Mouse (Mus musculus) limb, embryonic 11.5 days (tissue): ENCODE results near the gene Mcf2l. TPM values are rescaled to one million over a fixed set of nuclear protein-coding genes. Genes with fewer than 3 reads are reported as not detected.

Source experiments
- ATAC-seq: fragments of 200-750 bp; cut with Nextera tagmentation; 2 replicates; pipeline ENCODE4 v1.8.0; 2017; ENCODE audit warnings: low read depth; ENCODE audit not compliant: insufficient number of reproducible peaks, low FRiP score, low TSS enrichment
- DNase-seq: peaks from one replicate; pipeline ENCODE4 v3.0.0-alpha.2; 2015; ENCODE audit warnings: low spot score
- H3K27ac ChIP-seq: fragments of 300-500 bp; sonication (generic); replicated peaks from 2 replicates; pipeline ENCODE4 v1.5.1; 2014; ENCODE audit warnings: low read depth, mild to moderate bottlenecking, low read length
- H3K27me3 ChIP-seq: fragments of 300-500 bp; sonication (generic); 2 replicates; pipeline ENCODE4 v1.6.1; 2014; ENCODE audit warnings: mild to moderate bottlenecking, low read length, mixed read lengths; ENCODE audit not compliant: control insufficient read depth, insufficient read depth
- H3K36me3 ChIP-seq: fragments of 300-500 bp; sonication (generic); 2 replicates; pipeline ENCODE4 v1.6.1; 2014; ENCODE audit warnings: mild to moderate bottlenecking, low read length, moderate library complexity, mixed read lengths; ENCODE audit not compliant: control insufficient read depth, insufficient read depth
- H3K4me1 ChIP-seq: fragments of 300-500 bp; sonication (generic); 2 replicates; pipeline ENCODE4 v1.6.1; 2014; ENCODE audit warnings: low read length, mixed read lengths; ENCODE audit not compliant: control insufficient read depth, insufficient read depth
- H3K4me2 ChIP-seq: fragments of 300-500 bp; sonication (generic); 2 replicates; pipeline ENCODE4 v1.6.1; 2014; ENCODE audit warnings: low read depth, mild to moderate bottlenecking, moderate library complexity; ENCODE audit not compliant: severe bottlenecking
- H3K4me3 ChIP-seq: fragments of 300-500 bp; sonication (generic); 2 replicates; pipeline ENCODE4 v1.5.1; 2014; ENCODE audit warnings: low read depth, low read length
- H3K9ac ChIP-seq: fragments of 300-500 bp; sonication (generic); 2 replicates; pipeline ENCODE4 v1.6.1; 2014; ENCODE audit warnings: mild to moderate bottlenecking, low read length
- H3K9me3 ChIP-seq: fragments of 300-500 bp; sonication (generic); 2 replicates; pipeline ENCODE4 v1.6.1; 2016; ENCODE audit warnings: low read length; ENCODE audit not compliant: control insufficient read depth
- WGBS: fragments of 180-500 bp; shearing (Covaris S2); extraction: QIAGEN DNeasy Blood & Tissue Kit; methylation state at CpG from one replicate; pipeline ENCODE4 v1.1.7; 2014; 5-methylcytosine and 5-hydroxymethylcytosine counted together
- polyA plus RNA-seq: library from polyadenylated mRNA; unstranded; fragments of >200 nt; fragmentation: Nextera tagmentation; extraction: Ambion mirVana; gene quantifications from 2 replicates; pipeline ENCODE4 v1.2.1, GENCODE M21; 2014

The Mcf2l gene
- polyA plus RNA-seq, 1 experiment from 2014 or later, result 9.4 TPM

GRCm38 (mm10) chr8:13021830-13022229 lies 148.2 kb downstream of the Mcf2l start:
- no peaks in the 10 kb centered on the region for H3K4me1 ChIP-seq
- no peak overlapping the region for H3K27ac ChIP-seq
- H3K9me3 ChIP-seq, result no peaks in the 10 kb centered on the region
- 92% methylated on average over 8 of the region's 8 CpGs for WGBS
- no peaks in the 10 kb centered on the region for H3K27me3 ChIP-seq
- no peaks in the 10 kb centered on the region for H3K36me3 ChIP-seq
- DNase-seq (no peak), ATAC-seq (no peak)
- no peak overlapping the region for H3K9ac ChIP-seq
- no peak overlapping the region for H3K4me3 ChIP-seq
- H3K4me2 ChIP-seq, result no peak overlapping the region

DNA sequence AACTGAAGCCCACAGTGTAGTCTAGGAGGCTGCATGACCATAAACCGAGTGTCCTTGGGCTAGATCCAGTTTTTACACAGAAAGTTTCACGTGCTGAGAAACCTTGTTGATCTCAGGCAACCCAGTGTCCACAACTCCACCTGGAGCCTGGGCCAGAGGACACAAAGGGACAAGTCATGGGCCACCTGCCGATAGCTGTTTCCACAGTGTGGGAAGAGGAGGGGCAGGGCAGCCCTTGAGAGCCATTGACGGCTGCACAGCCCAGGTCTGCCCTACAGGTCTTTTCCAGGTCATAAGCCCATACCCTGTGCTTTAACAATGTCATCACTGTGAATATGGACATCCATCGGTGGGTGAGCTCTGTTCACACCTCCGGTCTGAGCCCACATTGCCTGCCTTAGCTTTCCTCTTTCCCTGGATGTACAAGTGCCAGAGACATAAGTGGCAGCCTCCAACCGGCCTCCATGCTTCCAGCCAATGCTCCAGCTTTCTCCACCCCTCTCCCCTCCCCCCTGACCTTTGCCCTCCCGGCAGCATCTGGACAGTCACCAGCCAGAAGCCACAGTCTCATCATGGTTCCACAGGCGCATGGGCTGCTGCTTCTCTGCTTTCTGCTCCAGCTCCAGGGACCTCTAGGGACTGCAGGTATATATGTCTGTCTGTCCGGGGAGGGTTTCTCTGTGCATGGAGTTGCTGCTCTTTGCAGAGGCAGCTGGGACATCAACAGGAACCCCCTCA lies 152.1 kb downstream of the Mcf2l start, which contains the start of gene F7:
Gene F7 (plus strand): TSS at position 548 of the 738 bp plus-strand sequence.
- no peaks in the 10 kb centered on the region for H3K4me1 ChIP-seq
- no peak for DNase-seq
- 59% methylated on average over 10 of the region's 10 CpGs for WGBS
- no peak within 1 kb of the TSS for H3K4me2 ChIP-seq
- H3K9ac ChIP-seq, result no peak within 1 kb of the TSS
- no peak for ATAC-seq
- H3K27ac ChIP-seq, result no peak within 1 kb of the TSS
- H3K9me3 ChIP-seq, result no peaks in the 10 kb centered on the region
- H3K36me3 ChIP-seq, result no peaks in the 10 kb centered on the region
- no peak within 1 kb of the TSS for H3K4me3 ChIP-seq
- no peaks in the 10 kb centered on the region for H3K27me3 ChIP-seq

DNA sequence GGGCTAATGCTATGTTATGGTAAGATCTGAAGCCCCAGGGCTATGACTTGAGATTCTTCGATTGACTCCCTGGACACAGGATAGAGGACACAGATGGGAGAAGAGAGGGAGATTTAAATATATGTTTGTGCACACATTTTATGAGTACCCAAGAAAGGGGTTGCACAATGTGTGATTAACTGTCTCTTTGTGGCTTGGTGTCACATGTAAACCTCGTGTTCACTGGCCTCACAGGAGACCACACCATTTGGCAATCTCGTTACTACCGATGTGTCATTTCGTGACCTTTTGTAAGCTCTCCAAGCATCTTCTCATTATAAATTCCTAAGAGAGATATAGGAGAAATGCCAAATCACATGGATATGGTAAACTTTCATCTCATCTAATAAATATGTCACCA lies 154.0 kb downstream of the Mcf2l start:
- Histone ChIP-seq H3K9ac (no peak overlapping the region), H3K27ac (no peak overlapping the region), H3K4me2 (no peak overlapping the region), H3K9me3 (no peaks in the 10 kb centered on the region), H3K4me3 (no peak overlapping the region), H3K4me1 (no peaks in the 10 kb centered on the region), H3K27me3 (no peaks in the 10 kb centered on the region), H3K36me3 (no peaks in the 10 kb centered on the region)
- DNase-seq, result no peak
- 90% methylated on average over 5 of the region's 5 CpGs for WGBS
- no peak for ATAC-seq

- Histone ChIP-seq H3K9ac (no peak overlapping the region), H3K4me1 (no peaks in the 10 kb centered on the region), H3K9me3 (no peaks in the 10 kb centered on the region), H3K4me2 (no peak overlapping the region), H3K36me3 (no peaks in the 10 kb centered on the region), H3K27ac (no peak overlapping the region), H3K4me3 (no peak overlapping the region), H3K27me3 (no peaks in the 10 kb centered on the region)
- ATAC-seq, result no peak
- 82% methylated on average over 5 of the region's 5 CpGs for WGBS
- no peak for DNase-seq
Observed at GRCm38 (mm10) chr8:13028482-13028881, 154.9 kb downstream of the Mcf2l start.

DNA sequence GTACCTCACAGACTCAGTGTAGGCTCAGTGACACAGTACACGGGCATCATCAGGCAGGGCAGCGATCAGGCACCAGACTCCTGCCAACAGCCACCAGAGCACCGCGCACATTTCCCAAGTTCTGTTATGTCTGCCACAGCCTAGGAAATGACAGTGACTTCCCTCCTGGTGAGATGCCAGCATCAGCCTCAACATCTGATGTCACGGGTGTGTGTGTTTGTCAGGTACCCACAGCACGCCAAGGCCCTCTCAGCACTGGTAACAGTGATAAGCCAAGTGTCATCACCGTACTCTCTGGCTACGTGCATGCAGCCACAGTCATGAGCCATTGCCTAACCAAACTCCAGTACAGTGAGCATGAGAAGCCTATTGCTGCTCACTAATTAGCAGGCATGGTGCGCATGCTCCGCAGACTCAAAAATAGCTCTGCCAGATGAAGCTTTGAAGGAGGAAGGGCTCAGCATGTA lies 162.8 kb downstream of the Mcf2l start:
- no peak overlapping the region for H3K27ac ChIP-seq

DNA sequence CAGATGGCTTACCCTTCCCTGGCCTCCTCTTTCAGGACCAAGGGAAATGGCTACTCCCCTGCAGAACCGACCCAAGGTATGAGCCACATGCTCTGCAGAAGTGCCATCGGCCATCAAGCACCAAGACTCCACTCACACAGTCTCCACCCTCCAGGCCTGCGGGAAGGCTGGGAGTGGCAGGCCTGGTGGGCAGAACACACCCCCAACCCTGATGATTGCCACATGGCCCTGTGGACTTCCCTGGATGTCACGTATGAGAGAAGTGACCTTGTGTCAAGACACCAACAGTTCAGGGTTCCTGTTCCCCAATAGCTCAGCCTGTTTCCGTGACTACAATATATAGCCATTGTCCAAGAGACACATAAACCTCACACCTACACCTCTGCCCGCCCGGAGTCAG lies 163.4 kb downstream of the Mcf2l start, which contains the start of gene F10:
Gene F10 (plus strand): TSS at position 294 of the 400 bp plus-strand sequence.
- Histone ChIP-seq H3K4me1 (0 out of 2 replicates have a peak, but pooled peaks cover 3% of the 10 kb centered on the region), H3K9me3 (no peaks in the 10 kb centered on the region), H3K4me3 (no peak within 1 kb of the TSS), H3K36me3 (no peaks in the 10 kb centered on the region), H3K4me2 (no peak within 1 kb of the TSS), H3K9ac (no peak within 1 kb of the TSS), H3K27me3 (no peaks in the 10 kb centered on the region), H3K27ac (no peak within 1 kb of the TSS)
- 57% methylated on average over 7 of the region's 7 CpGs for WGBS
- DNase-seq, result no peak
- ATAC-seq, result no peak

More for the DNA sequence above, 162.8 kb downstream of the Mcf2l start:
- no peaks in the 10 kb centered on the region for H3K27me3 ChIP-seq
- no peak overlapping the region for H3K4me3 ChIP-seq
- DNase-seq (no peak), ATAC-seq (no peak)
- no peaks in the 10 kb centered on the region for H3K9me3 ChIP-seq
- H3K36me3 ChIP-seq, result no peaks in the 10 kb centered on the region
- H3K4me1 ChIP-seq, result 0 out of 2 replicates have a peak, but pooled peaks cover 3% of the 10 kb centered on the region
- H3K4me2 ChIP-seq, result no peak overlapping the region
- WGBS, result 89% methylated on average over 10 of the region's 10 CpGs
- no peak overlapping the region for H3K9ac ChIP-seq

GRCm38 (mm10) chr8:13037569-13037968 lies 164.0 kb downstream of the Mcf2l start:
- H3K9me3 ChIP-seq, result no peaks in the 10 kb centered on the region
- ATAC-seq, result no peak
- no peak overlapping the region for H3K27ac ChIP-seq
- H3K36me3 ChIP-seq, result no peaks in the 10 kb centered on the region
- no peaks in the 10 kb centered on the region for H3K27me3 ChIP-seq
- WGBS, result 55% methylated on average over 5 of the region's 5 CpGs
- H3K4me2 ChIP-seq, result no peak overlapping the region
- DNase-seq, result no peak
- H3K4me3 ChIP-seq, result no peak overlapping the region
- H3K9ac ChIP-seq, result no peak overlapping the region
- 0 out of 2 replicates have a peak, but pooled peaks cover 3% of the 10 kb centered on the region for H3K4me1 ChIP-seq

DNA sequence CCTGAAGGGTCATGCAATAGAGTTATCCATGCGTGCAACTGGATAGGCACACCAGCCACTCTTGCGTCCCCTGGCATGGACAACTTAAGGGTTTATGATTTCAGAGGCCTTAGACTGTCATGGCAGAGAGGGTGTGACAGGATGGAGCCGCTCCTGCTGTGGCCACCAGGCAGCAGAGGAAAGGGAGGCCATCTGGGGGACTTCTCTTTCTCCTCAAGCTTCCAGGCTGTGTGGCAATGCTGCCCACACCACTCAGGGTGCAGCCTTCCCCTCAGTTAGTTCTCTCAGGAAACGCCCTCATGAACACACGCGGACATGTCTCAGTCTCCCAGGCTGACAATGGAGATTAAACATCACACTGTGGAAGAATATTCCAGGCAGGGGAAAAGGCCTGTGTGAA lies 165.4 kb downstream of the Mcf2l start:
- H3K4me3 ChIP-seq, result no peak overlapping the region
- no peak overlapping the region for H3K27ac ChIP-seq
- ATAC-seq (no peak), DNase-seq (no peak)
- 92% methylated on average over 6 of the region's 6 CpGs for WGBS
- no peak overlapping the region for H3K9ac ChIP-seq
- H3K4me2 ChIP-seq, result no peak overlapping the region
- no peaks in the 10 kb centered on the region for H3K27me3 ChIP-seq
- no peaks in the 10 kb centered on the region for H3K9me3 ChIP-seq
- H3K36me3 ChIP-seq, result no peaks in the 10 kb centered on the region
- 0 out of 2 replicates have a peak, but pooled peaks cover 3% of the 10 kb centered on the region for H3K4me1 ChIP-seq
